Mouse (Mus musculus) heart, adult 2 months (tissue): ENCODE data around the gene Fto. TPM values are rescaled to one million over a fixed set of nuclear protein-coding genes. Genes with fewer than 3 reads are reported as not detected.
A peak's percentile ranks its signal among the peaks of the same experiment; 100 is the strongest.

ENCODE experiments used
- DNase-seq, 2 experiments: peaks; one replicate each; pipeline ENCODE4 v3.0.0; 2021
- H3K27ac ChIP-seq: fragments of 200-600 bp; 2 replicates; pipeline ENCODE4 v1.8.1; 2022
- H3K27me3 ChIP-seq: fragments of 200-500 bp; 2 replicates; pipeline ENCODE4 v1.6.1; 2012; ENCODE audit warnings: mild to moderate bottlenecking, low read length, inconsistent platforms, mixed read lengths; ENCODE audit not compliant: control insufficient read depth, insufficient read depth
- H3K36me3 ChIP-seq: fragments of 200-500 bp; 2 replicates; pipeline ENCODE4 v1.6.1; 2012; ENCODE audit warnings: low read length, inconsistent platforms; ENCODE audit not compliant: control insufficient read depth, insufficient read depth
- H3K4me1 ChIP-seq: fragments of 200-500 bp; 2 replicates; pipeline ENCODE4 v1.6.1; 2011; ENCODE audit warnings: low read length; ENCODE audit not compliant: control insufficient read depth, insufficient read depth
- H3K4me3 ChIP-seq: fragments of 200-600 bp; 2 replicates; pipeline ENCODE4 v1.8.1; 2022
- H3K79me2 ChIP-seq: fragments of 200-500 bp; replicated peaks from 2 replicates; pipeline ENCODE4 v1.6.1; 2012; ENCODE audit warnings: mild to moderate bottlenecking, inconsistent platforms, low read length, moderate library complexity, mixed read lengths; ENCODE audit not compliant: control insufficient read depth, insufficient read depth
- H3K9ac ChIP-seq: fragments of 200-500 bp; 2 replicates; pipeline ENCODE4 v1.6.1; 2012; ENCODE audit warnings: low read depth, mild to moderate bottlenecking, control low read depth, inconsistent platforms, low read length, mixed read lengths
- CTCF ChIP-seq: fragments of 200-600 bp; IDR thresholded peaks from 2 replicates; pipeline ENCODE4 v1.8.1; 2022; ENCODE audit warnings: antibody characterized with exemption, mild to moderate bottlenecking, moderate library complexity
- EP300 ChIP-seq: fragments of 200-500 bp; IDR thresholded peaks from 2 replicates; pipeline ENCODE4 v1.6.1; 2011; ENCODE audit warnings: low read depth, low read length, control low read depth; ENCODE audit not compliant: insufficient read depth
- POLR2A ChIP-seq: fragments of 200-500 bp; IDR thresholded peaks from 2 replicates; pipeline ENCODE4 v1.6.1; 2011; ENCODE audit warnings: mild to moderate bottlenecking, low read depth, low read length, control low read depth; ENCODE audit not compliant: insufficient read depth
- WGBS: fragments of 180-500 bp; shearing (Covaris S2); methylation state at CpG from one replicate; pipeline ENCODE4 v1.1.7; 2018; 5-methylcytosine and 5-hydroxymethylcytosine counted together
- intact Hi-C: fragments of 180-260 bp; cut with DNase I; formaldehyde crosslinking; loops from one replicate; pipeline ENCODE4 v1.15.1; 2025
- polyA plus RNA-seq: library from polyadenylated mRNA; depleted of rRNA; stranded (reverse); fragments of >200 nt; gene quantifications from 2 replicates; pipeline ENCODE4 v1.2.3, GENCODE M21; 2012
- total RNA-seq, 2 experiments: library from RNA; stranded (reverse); gene quantifications; 2 replicates each; pipeline ENCODE4 v1.2.3; 2021

The Fto gene
- total and polyA plus RNA-seq, 3 experiments: 41.3 to 65.1 (median 57.6) TPM

- Histone ChIP-seq H3K4me3 (no peak overlapping the region), H3K36me3 (peaks cover 3% of the 10 kb centered on the region), H3K9ac (no peak overlapping the region), H3K4me1 (no peaks in the 10 kb centered on the region; the same call in none of the 2 replicates), H3K79me2 (peaks cover 10% of the 10 kb centered on the region), H3K27ac (no peak overlapping the region), H3K27me3 (no peaks in the 10 kb centered on the region)
- 80% methylated on average over 5 of the region's 5 CpGs for WGBS
- TF ChIP-seq CTCF: no peak
- TF ChIP-seq EP300: no peak
- no peak for TF ChIP-seq POLR2A
- DNase-seq: no peak
- intact Hi-C loops: no loop called here
These were observed 4.4 kb downstream of the Fto start for GRCm38 (mm10) chr8:91317567-91318227.

GRCm38 (mm10) chr8:91318938-91319729 lies 5.8 kb downstream of the Fto start:
- Histone ChIP-seq H3K27ac (no peak overlapping the region), H3K4me3 (no peak overlapping the region), H3K27me3 (no peaks in the 10 kb centered on the region), H3K9ac (no peak overlapping the region), H3K79me2 (peaks cover 10% of the 10 kb centered on the region), H3K36me3 (peaks cover 2% of the 10 kb centered on the region), H3K4me1 (peaks cover 4% of the 10 kb centered on the region)
- TF ChIP-seq CTCF (no peak), POLR2A (no peak), EP300 (no peak)
- 87% methylated on average over 7 of the region's 7 CpGs for WGBS
- DNase-seq: no peak
- intact Hi-C loops: no loop called here

GRCm38 (mm10) chr8:91323511-91323910 lies 10.2 kb downstream of the Fto start:
- Histone ChIP-seq H3K4me1 (peaks cover 5% of the 10 kb centered on the region; the same call in 1 of the 2 replicates), H3K9ac (no peak overlapping the region), H3K27me3 (no peaks in the 10 kb centered on the region), H3K4me3 (no peak overlapping the region), H3K36me3 (no peaks in the 10 kb centered on the region), H3K79me2 (peaks cover 3% of the 10 kb centered on the region; the same call in 1 of the 2 replicates), H3K27ac (peak overlapping the region; percentile 69)
- WGBS: 54% methylated on average over 7 of the region's 7 CpGs
- intact Hi-C loops: no loop called here
- DNase-seq: peak in 1 of 2 experiments; percentile 32
- no peak for TF ChIP-seq EP300
- TF ChIP-seq POLR2A: no peak
- no peak for TF ChIP-seq CTCF

GRCm38 (mm10) chr8:91324271-91324670 lies 10.9 kb downstream of the Fto start:
- WGBS: 71% methylated on average over 9 of the region's 9 CpGs
- H3K9ac ChIP-seq: no peak overlapping the region
- H3K79me2 ChIP-seq: peaks cover 3% of the 10 kb centered on the region; the same call in 1 of the 2 replicates
- intact Hi-C loops: no loop called here
- H3K27ac ChIP-seq: peak overlapping the region; percentile 69
- H3K36me3 ChIP-seq: no peaks in the 10 kb centered on the region
- H3K4me3 ChIP-seq: no peak overlapping the region
- TF ChIP-seq CTCF (peak; percentile 50), POLR2A (no peak)
- H3K4me1 ChIP-seq: peaks cover 7% of the 10 kb centered on the region; the same call in 1 of the 2 replicates
- no peaks in the 10 kb centered on the region for H3K27me3 ChIP-seq
- DNase-seq: no peak

- DNase-seq: no peak
- no peak overlapping the region; the same call in 1 of the 2 replicates for H3K27ac ChIP-seq
- H3K4me1 ChIP-seq: peaks cover 12% of the 10 kb centered on the region; the same call in 1 of the 2 replicates
- peaks cover 3% of the 10 kb centered on the region; the same call in 1 of the 2 replicates for H3K79me2 ChIP-seq
- no peaks in the 10 kb centered on the region for H3K36me3 ChIP-seq
- no peak overlapping the region for H3K4me3 ChIP-seq
- intact Hi-C loops: no loop called here
- whole genome bisulfite sequencing: 95% methylated on average over 4 of the region's 4 CpGs
- no peak overlapping the region for H3K9ac ChIP-seq
- no peak for TF ChIP-seq EP300
- H3K27me3 ChIP-seq: no peaks in the 10 kb centered on the region
These were observed 11.6 kb downstream of the Fto start for GRCm38 (mm10) chr8:91324916-91325315.

DNA sequence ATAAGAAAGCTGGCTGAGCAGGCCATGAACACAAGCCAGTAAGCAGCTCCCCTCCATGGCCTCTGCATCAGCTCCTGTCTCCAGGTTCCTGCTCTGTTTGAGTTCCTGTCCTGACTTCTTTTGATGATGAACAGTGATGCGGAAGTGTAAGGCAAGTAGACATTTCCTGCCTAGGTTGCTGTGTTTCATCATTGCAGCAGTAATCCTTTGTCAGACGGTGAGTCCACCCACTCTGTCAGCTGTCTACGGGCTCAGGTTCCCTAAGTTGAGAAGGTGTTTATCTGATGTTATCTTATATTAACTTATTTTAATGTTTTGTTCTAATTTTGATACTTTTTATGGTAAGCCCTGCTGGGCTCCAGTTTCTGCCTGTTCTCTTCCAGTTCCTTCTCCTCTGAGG lies 12.7 kb downstream of the Fto start:
- Histone ChIP-seq H3K4me1 (peaks cover 17% of the 10 kb centered on the region), H3K27ac (no peak overlapping the region), H3K27me3 (no peaks in the 10 kb centered on the region), H3K79me2 (peaks cover 3% of the 10 kb centered on the region; the same call in 1 of the 2 replicates), H3K4me3 (no peak overlapping the region), H3K9ac (no peak overlapping the region), H3K36me3 (no peaks in the 10 kb centered on the region; the same call in 1 of the 2 replicates)
- intact Hi-C loops: no loop called here
- TF ChIP-seq POLR2A (no peak), CTCF (no peak), EP300 (no peak)
- 63% methylated on average over 3 of the region's 3 CpGs for WGBS
- DNase-seq: no peak
